Mouse (Mus musculus) inflammation-experienced regulatory T-cells (primary cell): Measurements from ENCODE around the gene Cadm3. TPM values are rescaled to one million over a fixed set of nuclear protein-coding genes. Genes with fewer than 3 reads are reported as not detected.

ENCODE experiments used
- polyA plus RNA-seq, 2 experiments: library from polyadenylated mRNA; unstranded; fragments of 100-300 nt; shearing (Covaris generic); gene quantifications; one replicate each; pipeline ENCODE4 v1.2.1; 2017

The Cadm3 gene
- under 1 TPM in 1 of 2 experiments, not detected in 1; 0.97 TPM for polyA plus RNA-seq

DNA sequence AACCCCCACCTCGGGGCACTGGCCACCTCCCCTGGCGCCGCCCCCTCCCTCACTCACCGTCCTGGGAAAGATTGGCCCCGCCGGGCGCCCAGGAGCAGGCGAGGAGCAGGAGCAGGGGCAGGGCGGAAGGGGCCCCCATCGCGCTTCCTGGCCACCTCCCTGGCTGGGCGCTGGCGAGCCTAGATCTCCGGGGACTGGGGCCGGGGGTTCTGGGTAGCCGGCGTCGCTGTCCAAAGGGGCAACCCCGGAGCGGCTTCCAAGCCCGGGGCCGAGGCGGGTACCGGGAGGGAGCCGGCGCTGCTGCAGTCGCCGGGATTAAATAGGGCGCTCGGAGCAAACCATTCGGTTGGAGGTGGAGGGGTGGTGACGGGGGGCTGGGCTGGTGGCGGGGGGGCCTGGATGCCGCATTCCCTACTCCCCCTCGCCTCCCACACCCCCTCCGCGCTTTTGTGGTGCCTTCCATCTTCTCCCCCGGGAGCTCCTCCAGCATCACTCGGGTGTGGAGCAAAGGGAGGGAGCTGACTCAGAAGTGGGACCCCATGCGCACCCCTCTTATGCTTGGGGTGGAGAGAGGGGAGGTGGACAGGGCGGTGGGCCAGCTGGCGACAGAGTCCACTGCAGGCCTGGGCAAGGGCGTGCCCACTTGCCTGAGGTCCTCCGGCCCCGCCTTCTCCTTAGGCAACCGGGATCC, at the start of gene Cadm3:
Gene Cadm3, minus strand, starts transcription at position 340 of the 691 bp plus-strand sequence.

DNA sequence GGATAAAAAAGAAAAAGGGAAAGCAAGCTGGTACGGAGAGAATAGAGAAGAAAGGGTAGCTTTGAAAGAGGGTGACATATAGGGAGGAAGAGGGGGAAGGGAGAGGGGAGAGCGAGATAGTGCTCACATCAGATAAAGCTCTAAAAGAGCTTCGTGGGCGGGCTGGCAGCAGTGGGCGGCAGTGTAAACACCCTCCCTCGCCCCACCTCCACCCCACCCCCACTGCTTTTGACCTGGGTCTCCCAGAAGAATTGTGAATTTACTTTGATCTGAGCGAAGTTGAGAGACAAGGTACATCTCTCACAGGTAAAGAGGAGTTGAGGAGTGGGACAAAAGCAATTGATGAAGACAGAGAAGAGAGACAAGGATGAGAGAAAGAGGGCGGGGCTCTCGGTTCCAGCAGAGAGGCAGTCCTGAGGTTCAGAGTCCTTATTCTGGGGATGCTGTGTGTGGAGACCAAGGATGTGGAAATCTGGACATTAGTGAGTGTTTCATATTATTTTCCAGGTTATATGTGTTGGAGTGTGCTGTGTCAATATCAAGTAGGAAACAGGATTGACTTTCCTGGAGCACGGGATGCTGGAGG, 17.0 kb downstream of the Cadm3 start, which contains the start of gene Aim2:
Gene Aim2, plus strand, starts transcription at position 508 of the 586 bp plus-strand sequence.

DNA sequence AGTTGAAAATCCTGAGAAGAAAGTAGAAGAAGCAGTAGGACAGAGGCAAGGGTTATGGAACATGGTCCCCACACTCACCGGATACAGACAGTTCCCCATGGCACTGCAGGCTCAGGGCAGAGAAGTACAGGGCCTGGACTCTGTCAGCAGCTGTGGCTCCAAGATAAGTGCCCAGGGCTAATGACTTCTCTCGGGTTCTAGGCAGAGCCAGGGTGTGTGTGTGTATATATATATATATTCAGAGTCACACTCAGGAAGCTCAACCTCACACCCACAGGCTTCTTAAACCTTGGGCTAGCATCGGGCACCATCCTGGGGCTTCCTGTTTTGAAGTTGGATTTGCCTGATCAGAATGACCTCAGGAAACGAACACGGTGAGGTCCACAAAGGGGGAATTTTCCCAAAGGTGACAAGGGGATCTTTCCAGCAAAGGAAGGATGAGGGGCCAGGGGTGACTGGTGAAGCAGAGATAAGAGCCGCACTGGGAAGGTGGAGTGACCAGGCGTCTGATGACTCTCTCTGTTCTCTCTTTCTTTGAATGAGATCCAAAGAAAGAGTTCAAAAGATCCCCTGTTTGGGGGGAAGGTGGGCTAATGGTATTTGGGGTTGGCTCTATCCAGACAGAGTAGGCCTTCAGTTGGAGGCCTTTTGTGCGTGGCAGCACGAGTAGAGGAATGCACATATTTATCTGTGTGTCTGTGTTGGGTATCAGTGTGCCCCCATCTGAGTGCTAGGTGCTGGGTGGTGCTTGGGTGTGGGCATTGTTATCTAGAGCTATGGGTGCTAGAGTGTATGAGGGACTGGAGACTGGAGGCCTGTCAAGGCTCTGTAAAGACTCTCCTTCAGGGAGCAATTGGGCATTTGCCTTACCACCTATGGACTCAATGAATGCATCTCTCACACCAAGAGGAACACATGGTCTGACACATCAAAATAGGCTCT, 33.9 kb downstream of the Cadm3 start, which contains the start of gene Ackr1:
Gene Ackr1, minus strand, starts transcription at position 439 of the 942 bp plus-strand sequence.

Other genes starting within 250 kb of the Cadm3 start
- under 1 TPM; 0.05 to 0.76 TPM for gene Olfr1408, start 230.3 kb downstream of the Cadm3 start, polyA plus RNA-seq
- gene Olfr1406, start 177.1 kb downstream of the Cadm3 start, polyA plus RNA-seq = 1 to 10 TPM in 1 of 2 experiments, under 1 TPM in 1; 0.12 to 4.6 TPM
- gene Olfr218, start 169.9 kb downstream of the Cadm3 start, polyA plus RNA-seq = not detected
- under 1 TPM; 0.34 to 0.39 TPM for gene Olfr1404, start 155.3 kb downstream of the Cadm3 start, polyA plus RNA-seq
- under 1 TPM in 1 of 2 experiments, not detected in 1; 0.66 TPM for gene Fcer1a, start 140.5 kb downstream of the Cadm3 start, polyA plus RNA-seq
- under 1 TPM in 1 of 2 experiments, not detected in 1; 0.11 TPM for gene Olfr418, start 101.7 kb downstream of the Cadm3 start, polyA plus RNA-seq
- gene Mptx2, start 89.9 kb downstream of the Cadm3 start, polyA plus RNA-seq = not detected
- gene Ackr1, start 33.9 kb downstream of the Cadm3 start, polyA plus RNA-seq = 1 to 10 TPM in 1 of 2 experiments, not detected in 1; 2.1 TPM
- 10 to 100 TPM; 63.3 to 74.7 TPM for gene Aim2, start 16.8 kb downstream of the Cadm3 start, polyA plus RNA-seq
- 100 to 1,000 TPM in 1 of 2 experiments, 10 to 100 TPM in 1; 94.6 to 123 TPM for gene Ifi206, start 123.3 kb upstream of the Cadm3 start, polyA plus RNA-seq
- 10 to 100 TPM; 22.7 to 29.0 TPM for gene Ifi214, start 168.3 kb upstream of the Cadm3 start, polyA plus RNA-seq
- gene Ifi213, start 231.6 kb upstream of the Cadm3 start, polyA plus RNA-seq = 100 to 1,000 TPM in 1 of 2 experiments, 10 to 100 TPM in 1; 75.1 to 101 TPM